Mouse (Mus musculus): ENCODE measurements at regions not wholly inside any gene's neighbourhood (a gene's known extent, or its start where the extent isn't known, plus 50 kb on each side); places are given as distances from the start of the nearest gene placed in this dataset.

DNA sequence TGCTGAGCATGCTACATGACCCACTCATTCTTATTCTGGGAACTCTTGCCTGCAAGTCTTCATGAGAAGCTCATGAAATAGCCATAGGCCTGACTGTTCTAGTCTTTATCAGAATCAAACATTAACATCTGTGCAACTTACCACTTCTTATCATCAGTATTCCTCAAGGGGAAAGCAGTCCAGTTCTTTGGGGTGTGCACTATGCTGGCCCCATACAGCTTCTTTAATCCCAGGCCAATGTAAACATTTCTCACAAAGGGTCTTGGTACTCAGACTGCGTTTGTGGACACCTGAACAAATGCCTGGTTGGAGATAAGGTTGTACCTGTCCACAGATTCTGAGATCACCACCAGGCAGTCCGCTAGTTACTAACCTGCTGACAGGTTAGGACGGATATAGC lies 51.3 kb downstream of the 3110018I06Rik start:
- H3K9ac ChIP-seq (ENCODE audit: low read depth, low read length), result no peak overlapping the region
- no peak for DNase-seq (ENCODE audit: low spot score)
- no peaks in the 10 kb centered on the region for H3K36me3 ChIP-seq (ENCODE audit: insufficient read depth, low read length)
- no peak overlapping the region for H3K27ac ChIP-seq
- H3K4me3 ChIP-seq (replicated peaks; ENCODE audit: low read depth, low read length), result no peak overlapping the region
- no peaks in the 10 kb centered on the region for H3K9me3 ChIP-seq (replicated peaks; ENCODE audit: low read length)
- no peaks in the 10 kb centered on the region for H3K4me1 ChIP-seq (replicated peaks; ENCODE audit: insufficient read depth, low read length)
- TF ChIP-seq CTCF (IDR thresholded peaks at IDR 0.05; ENCODE audit: low read depth), result no peak
- WGBS, result 76% methylated on average over 3 of the region's 3 CpGs
- H3K4me2 ChIP-seq (ENCODE audit: low read length), result no peak overlapping the region
- no peaks in the 10 kb centered on the region for H3K27me3 ChIP-seq (ENCODE audit: insufficient read depth, low read length)
- ATAC-seq (replicated peaks; ENCODE audit: low FRiP score, low read depth), result no peak

- H3K9ac ChIP-seq (ENCODE audit: low read depth, low read length), result no peak overlapping the region
- H3K4me3 ChIP-seq (replicated peaks; ENCODE audit: low read depth, low read length), result no peak overlapping the region
- H3K27me3 ChIP-seq (ENCODE audit: insufficient read depth, low read length), result no peaks in the 10 kb centered on the region
- H3K9me3 ChIP-seq (replicated peaks; ENCODE audit: low read length), result no peaks in the 10 kb centered on the region
- WGBS, result 61% methylated on average over 5 of the region's 5 CpGs
- H3K27ac ChIP-seq, result no peak overlapping the region
- no peak overlapping the region for H3K4me2 ChIP-seq (ENCODE audit: low read length)
- no peaks in the 10 kb centered on the region for H3K36me3 ChIP-seq (ENCODE audit: insufficient read depth, low read length)
- no peaks in the 10 kb centered on the region for H3K4me1 ChIP-seq (replicated peaks; ENCODE audit: insufficient read depth, low read length)
- DNase-seq (ENCODE audit: low spot score) (peak; percentile 6), ATAC-seq (replicated peaks; ENCODE audit: low FRiP score, low read depth) (no peak)
- TF ChIP-seq CTCF (IDR thresholded peaks at IDR 0.05; ENCODE audit: low read depth), result no peak
These were observed 52.8 kb downstream of the 3110018I06Rik start for GRCm38 (mm10) chr12:107541196-107541595.

- H3K4me2 ChIP-seq (ENCODE audit: low read length), result no peak overlapping the region
- no peak for TF ChIP-seq CTCF (IDR thresholded peaks at IDR 0.05; ENCODE audit: low read depth)
- WGBS, result 43% methylated on average over 5 of the region's 5 CpGs
- H3K9me3 ChIP-seq (replicated peaks; ENCODE audit: low read length), result no peaks in the 10 kb centered on the region
- no peaks in the 10 kb centered on the region for H3K36me3 ChIP-seq (ENCODE audit: insufficient read depth, low read length)
- H3K9ac ChIP-seq (ENCODE audit: low read depth, low read length), result no peak overlapping the region
- H3K27me3 ChIP-seq (ENCODE audit: insufficient read depth, low read length), result no peaks in the 10 kb centered on the region
- H3K27ac ChIP-seq, result no peak overlapping the region
- H3K4me3 ChIP-seq (replicated peaks; ENCODE audit: low read depth, low read length), result no peak overlapping the region
- DNase-seq (ENCODE audit: low spot score) (peak; percentile 3), ATAC-seq (replicated peaks; ENCODE audit: low FRiP score, low read depth) (no peak)
- no peaks in the 10 kb centered on the region; the same call in 1 of the 2 replicates for H3K4me1 ChIP-seq (replicated peaks; ENCODE audit: insufficient read depth, low read length)
These were observed 58.9 kb downstream of the 3110018I06Rik start for GRCm38 (mm10) chr12:107547194-107547885.

DNA sequence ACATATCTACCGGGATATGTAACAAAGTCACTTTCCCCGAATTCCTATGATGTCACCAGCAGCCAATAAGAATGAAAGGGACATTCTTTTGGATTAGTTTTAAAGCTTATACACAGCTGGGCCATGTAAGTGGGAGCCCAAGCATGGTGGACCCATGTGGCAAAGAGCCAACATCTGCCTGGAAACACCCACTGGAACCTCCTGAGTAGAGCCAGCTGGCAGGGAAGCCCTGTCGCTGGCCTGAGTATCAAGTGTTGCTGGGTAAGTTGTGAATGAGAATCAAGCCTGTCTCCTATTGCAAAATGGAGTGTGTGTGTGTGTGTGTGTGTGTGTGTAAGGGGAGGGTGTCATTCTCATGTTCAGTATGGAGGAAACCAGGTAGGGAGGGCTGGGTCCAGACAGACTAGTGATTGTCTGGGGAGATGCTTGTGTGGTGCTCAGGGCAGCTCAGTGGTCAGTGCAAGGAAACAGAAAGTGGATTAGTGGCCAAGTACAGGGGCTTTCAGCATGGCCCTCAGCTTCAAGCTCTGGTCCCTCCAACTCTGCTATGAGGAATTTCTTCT lies 59.5 kb downstream of the 3110018I06Rik start:
- Histone ChIP-seq H3K27me3 (ENCODE audit: insufficient read depth, low read length) (no peaks in the 10 kb centered on the region), H3K9ac (ENCODE audit: low read depth, low read length) (no peak overlapping the region), H3K36me3 (ENCODE audit: insufficient read depth, low read length) (no peaks in the 10 kb centered on the region), H3K27ac (no peak overlapping the region), H3K9me3 (replicated peaks; ENCODE audit: low read length) (no peaks in the 10 kb centered on the region), H3K4me1 (replicated peaks; ENCODE audit: insufficient read depth, low read length) (no peaks in the 10 kb centered on the region; the same call in 1 of the 2 replicates), H3K4me3 (replicated peaks; ENCODE audit: low read depth, low read length) (no peak overlapping the region), H3K4me2 (ENCODE audit: low read length) (no peak overlapping the region)
- 50% methylated on average over 3 of the region's 3 CpGs for WGBS
- no peak for TF ChIP-seq CTCF (IDR thresholded peaks at IDR 0.05; ENCODE audit: low read depth)
- ATAC-seq (replicated peaks; ENCODE audit: low FRiP score, low read depth), result peak; percentile 84
- peak; percentile 73 for DNase-seq (ENCODE audit: low spot score)

- no peak for ATAC-seq (replicated peaks; ENCODE audit: low FRiP score, low read depth)
These were observed 61.2 kb downstream of the 3110018I06Rik start for GRCm38 (mm10) chr12:107549452-107550296.

GRCm38 (mm10) chr12:107559191-107559590 lies 70.8 kb downstream of the 3110018I06Rik start:
- no peak for TF ChIP-seq CTCF (IDR thresholded peaks at IDR 0.05; ENCODE audit: low read depth)
- Histone ChIP-seq H3K27ac (no peak overlapping the region), H3K27me3 (ENCODE audit: insufficient read depth, low read length) (no peaks in the 10 kb centered on the region), H3K4me3 (replicated peaks; ENCODE audit: low read depth, low read length) (no peak overlapping the region), H3K4me1 (replicated peaks; ENCODE audit: insufficient read depth, low read length) (no peaks in the 10 kb centered on the region), H3K9ac (ENCODE audit: low read depth, low read length) (no peak overlapping the region), H3K9me3 (replicated peaks; ENCODE audit: low read length) (no peaks in the 10 kb centered on the region), H3K4me2 (ENCODE audit: low read length) (no peak overlapping the region), H3K36me3 (ENCODE audit: insufficient read depth, low read length) (no peaks in the 10 kb centered on the region)
- ATAC-seq (replicated peaks; ENCODE audit: low FRiP score, low read depth) (no peak), DNase-seq (ENCODE audit: low spot score) (no peak)
- WGBS, result 89% methylated on average over 4 of the region's 4 CpGs

More at GRCm38 (mm10) chr12:107549452-107550296, 61.2 kb downstream of the 3110018I06Rik start:
- Histone ChIP-seq H3K27me3 (ENCODE audit: insufficient read depth, low read length) (no peaks in the 10 kb centered on the region), H3K27ac (no peak overlapping the region), H3K9ac (ENCODE audit: low read depth, low read length) (no peak overlapping the region), H3K4me3 (replicated peaks; ENCODE audit: low read depth, low read length) (no peak overlapping the region), H3K4me1 (replicated peaks; ENCODE audit: insufficient read depth, low read length) (no peaks in the 10 kb centered on the region; the same call in 1 of the 2 replicates), H3K36me3 (ENCODE audit: insufficient read depth, low read length) (no peaks in the 10 kb centered on the region), H3K9me3 (replicated peaks; ENCODE audit: low read length) (no peaks in the 10 kb centered on the region), H3K4me2 (ENCODE audit: low read length) (no peak overlapping the region)
- DNase-seq (ENCODE audit: low spot score), result no peak
- WGBS, result 74% methylated on average over 25 of the region's 25 CpGs
- TF ChIP-seq CTCF (IDR thresholded peaks at IDR 0.05; ENCODE audit: low read depth), result no peak

All from kidney, postnatal 0 days (tissue).